Mouse (Mus musculus) lung, embryonic 16.5 days (tissue): ENCODE results near the gene Abi3. TPM values are rescaled to one million over a fixed set of nuclear protein-coding genes. Genes with fewer than 3 reads are reported as not detected.

Source experiments
- ATAC-seq: fragments of 200-750 bp; cut with Nextera tagmentation; 2 replicates; pipeline ENCODE4 v1.8.0; 2017; ENCODE audit warnings: low read depth, mild to moderate bottlenecking, moderate library complexity
- H3K27ac ChIP-seq: fragments of 300-500 bp; sonication (generic); 2 replicates; pipeline ENCODE4 v1.5.1; 2014; ENCODE audit warnings: mild to moderate bottlenecking, control low read depth, low read length
- H3K27me3 ChIP-seq: fragments of 300-500 bp; sonication (generic); 2 replicates; pipeline ENCODE4 v1.6.1; 2014; ENCODE audit warnings: low read depth, low read length, mixed read lengths; ENCODE audit not compliant: control insufficient read depth, insufficient read depth
- H3K36me3 ChIP-seq: fragments of 300-500 bp; sonication (generic); 2 replicates; pipeline ENCODE4 v1.6.1; 2014; ENCODE audit warnings: low read length; ENCODE audit not compliant: control insufficient read depth, insufficient read depth
- H3K4me1 ChIP-seq: fragments of 300-500 bp; sonication (generic); replicated peaks from 2 replicates; pipeline ENCODE4 v1.6.1; 2014; ENCODE audit warnings: low read length, mixed read lengths; ENCODE audit not compliant: control insufficient read depth, insufficient read depth
- H3K4me2 ChIP-seq: fragments of 300-500 bp; sonication (generic); 2 replicates; pipeline ENCODE4 v1.6.1; 2014; ENCODE audit warnings: low read depth, low read length, control low read depth
- H3K4me3 ChIP-seq: fragments of 300-500 bp; sonication (generic); 2 replicates; pipeline ENCODE4 v1.5.1; 2014; ENCODE audit warnings: mild to moderate bottlenecking, low read length, control low read depth
- H3K9ac ChIP-seq: fragments of 300-500 bp; sonication (generic); 2 replicates; pipeline ENCODE4 v1.6.1; 2014; ENCODE audit warnings: low read length, control low read depth
- H3K9me3 ChIP-seq: fragments of 300-500 bp; sonication (generic); 2 replicates; pipeline ENCODE4 v1.6.1; 2016; ENCODE audit warnings: low read length; ENCODE audit not compliant: control insufficient read depth
- WGBS: fragments of 180-500 bp; shearing (Covaris S2); extraction: QIAGEN DNeasy Blood & Tissue Kit; methylation state at CpG from one replicate; pipeline ENCODE4 v1.1.7; 2014; 5-methylcytosine and 5-hydroxymethylcytosine counted together
- polyA plus RNA-seq: library from polyadenylated mRNA; unstranded; fragments of >200 nt; fragmentation: Nextera tagmentation; extraction: Ambion mirVana; gene quantifications from 2 replicates; pipeline ENCODE4 v1.2.1, GENCODE M21; 2015

The Abi3 gene
- polyA plus RNA-seq, 1 experiment from 2014 or later = 16.0 TPM

DNA sequence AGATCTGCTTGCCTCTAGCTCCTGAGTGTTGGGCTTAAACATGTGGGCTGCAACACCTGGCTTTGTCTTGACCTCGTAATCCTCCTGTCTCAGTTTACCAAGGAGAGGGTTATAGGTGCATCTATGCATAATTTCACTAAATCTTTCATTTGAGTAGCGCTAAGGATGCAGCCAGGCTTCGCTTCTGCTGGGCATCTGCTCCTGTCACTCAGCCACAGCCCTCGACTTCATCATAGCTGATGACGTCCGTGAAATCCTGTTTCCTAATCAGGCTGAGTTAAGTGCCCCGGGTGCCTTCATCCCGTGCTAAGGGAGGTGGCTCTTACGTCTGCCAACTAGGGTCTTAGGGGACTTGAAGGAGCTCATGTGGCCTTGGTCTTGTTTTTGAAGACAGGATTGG lies 58.3 kb downstream of the Abi3 start:
- WGBS = 85% methylated on average over 9 of the region's 9 CpGs

DNA sequence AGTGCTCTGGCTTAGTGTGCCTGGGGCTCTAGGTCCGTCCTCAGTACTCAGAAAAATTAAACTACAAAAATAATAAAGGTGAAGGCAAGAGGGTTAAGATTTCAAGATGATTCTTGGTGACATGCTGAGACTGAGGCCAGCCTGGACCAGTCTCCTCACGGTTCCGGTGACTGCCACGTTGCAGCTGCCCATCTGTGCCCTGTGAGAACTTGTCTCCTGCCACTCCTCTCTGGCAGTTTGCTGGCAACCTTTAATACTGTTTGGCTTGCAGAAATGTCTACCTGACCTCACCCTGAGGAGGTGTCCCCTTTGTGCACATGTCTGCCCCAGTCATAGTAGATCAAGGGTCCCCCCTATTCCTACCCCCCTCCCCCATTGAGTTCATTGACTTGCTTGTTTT lies 58.8 kb downstream of the Abi3 start:
- H3K36me3 ChIP-seq = no peaks in the 10 kb centered on the region
- WGBS = 85% methylated on average over 4 of the region's 4 CpGs
- no peak overlapping the region for H3K27ac ChIP-seq
- ATAC-seq = no peak
- H3K4me2 ChIP-seq = no peak overlapping the region
- H3K27me3 ChIP-seq = no peaks in the 10 kb centered on the region
- no peak overlapping the region for H3K9ac ChIP-seq
- H3K4me1 ChIP-seq = peaks cover 6% of the 10 kb centered on the region; the same call in 1 of the 2 replicates
- H3K9me3 ChIP-seq = no peaks in the 10 kb centered on the region
- H3K4me3 ChIP-seq = no peak overlapping the region

More for the DNA sequence above, 58.3 kb downstream of the Abi3 start:
- no peak overlapping the region for H3K27ac ChIP-seq
- peaks cover 4% of the 10 kb centered on the region; the same call in 1 of the 2 replicates for H3K4me1 ChIP-seq
- H3K9me3 ChIP-seq = no peaks in the 10 kb centered on the region
- no peaks in the 10 kb centered on the region for H3K27me3 ChIP-seq
- H3K4me3 ChIP-seq = no peak overlapping the region
- H3K9ac ChIP-seq = no peak overlapping the region
- ATAC-seq = no peak
- H3K4me2 ChIP-seq = no peak overlapping the region
- H3K36me3 ChIP-seq = no peaks in the 10 kb centered on the region

DNA sequence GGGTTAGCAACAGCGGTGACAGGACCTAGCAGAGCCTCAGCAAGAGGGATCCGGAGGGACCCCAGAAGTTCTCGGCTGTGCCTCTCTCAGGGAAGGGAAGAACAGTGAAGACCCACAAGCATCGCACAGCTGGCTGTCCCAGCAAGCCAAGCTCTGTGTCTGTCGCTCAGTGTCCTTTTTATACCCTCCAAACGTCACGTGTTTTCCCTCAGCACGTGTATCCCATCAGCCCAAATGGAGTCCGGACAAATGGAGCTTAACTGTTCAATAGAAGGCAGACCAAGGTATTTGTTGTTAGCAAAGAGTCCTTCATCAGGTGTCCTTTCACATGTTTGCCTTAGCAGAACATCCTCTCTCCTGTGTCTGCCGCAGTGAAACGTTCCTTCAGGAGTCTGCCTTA lies 60.7 kb downstream of the Abi3 start:
- no peak for ATAC-seq
- Histone ChIP-seq H3K9ac (no peak overlapping the region), H3K4me2 (no peak overlapping the region), H3K36me3 (no peaks in the 10 kb centered on the region), H3K27me3 (no peaks in the 10 kb centered on the region), H3K4me1 (peaks cover 14% of the 10 kb centered on the region; the same call in 1 of the 2 replicates), H3K4me3 (no peak overlapping the region), H3K9me3 (no peaks in the 10 kb centered on the region), H3K27ac (no peak overlapping the region)
- 70% methylated on average over 11 of the region's 11 CpGs for WGBS

DNA sequence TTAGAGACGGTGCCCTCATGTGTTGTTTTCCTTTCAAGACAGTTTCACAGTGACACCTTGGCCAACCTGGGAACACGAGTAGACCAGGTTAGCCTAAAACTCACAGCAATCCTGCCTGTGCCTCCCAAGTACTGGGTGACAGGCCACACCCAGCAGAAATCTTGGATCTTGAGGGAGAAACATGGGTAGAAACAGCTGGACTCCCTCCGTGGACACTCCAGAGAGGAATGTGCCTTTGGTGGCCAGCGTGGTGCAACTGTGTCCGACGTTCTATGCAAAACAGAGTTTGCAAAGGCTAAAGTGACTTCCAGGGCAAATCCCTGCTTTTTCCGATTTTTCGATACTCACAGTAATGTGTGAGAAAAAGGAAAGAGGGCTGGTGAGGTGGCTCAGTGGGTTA lies 61.8 kb downstream of the Abi3 start:
- WGBS = 67% methylated on average over 8 of the region's 8 CpGs
- Histone ChIP-seq H3K9ac (no peak overlapping the region), H3K36me3 (no peaks in the 10 kb centered on the region), H3K4me1 (peaks cover 14% of the 10 kb centered on the region; the same call in 1 of the 2 replicates), H3K9me3 (no peaks in the 10 kb centered on the region), H3K4me3 (no peak overlapping the region), H3K27me3 (no peaks in the 10 kb centered on the region), H3K4me2 (no peak overlapping the region), H3K27ac (no peak overlapping the region)
- ATAC-seq = peak; percentile 68

Other genes with a start within 250 kb of the Abi3 start
- gene Phb, start 175.5 kb downstream of the Abi3 start, polyA plus RNA-seq = 167 and 190 TPM in 2 replicates
- 21.7 and 23.2 TPM in 2 replicates for gene Zfp652, start 129.8 kb downstream of the Abi3 start, polyA plus RNA-seq
- gene B130006D01Rik, start 118.9 kb downstream of the Abi3 start, polyA plus RNA-seq = 1.1 and 1.4 TPM in 2 replicates
- gene Phospho1, start 18.0 kb downstream of the Abi3 start, polyA plus RNA-seq = 0.47 and 1.7 TPM in 2 replicates
- gene Gngt2, start 5.3 kb downstream of the Abi3 start, polyA plus RNA-seq = 21.7 and 28.2 TPM in 2 replicates
- 0.16 and 0.50 TPM in 2 replicates for gene B4galnt2, start 72.4 kb upstream of the Abi3 start, polyA plus RNA-seq
- gene Igf2bp1, start 163.5 kb upstream of the Abi3 start, polyA plus RNA-seq = 31.0 and 36.2 TPM in 2 replicates
- gene Gip, start 182.1 kb upstream of the Abi3 start, polyA plus RNA-seq = not detected in 2 replicates
- gene Snf8, start 192.4 kb upstream of the Abi3 start, polyA plus RNA-seq = 84.3 and 92.0 TPM in 2 replicates
- gene Ube2z, start 222.9 kb upstream of the Abi3 start, polyA plus RNA-seq = 36.7 and 38.4 TPM in 2 replicates
- gene Atp5g1, start 233.2 kb upstream of the Abi3 start, polyA plus RNA-seq = 464 and 478 TPM in 2 replicates